Mouse (Mus musculus): ENCODE measurements around the gene Zmiz1.

Zmiz1 gene

DNA sequence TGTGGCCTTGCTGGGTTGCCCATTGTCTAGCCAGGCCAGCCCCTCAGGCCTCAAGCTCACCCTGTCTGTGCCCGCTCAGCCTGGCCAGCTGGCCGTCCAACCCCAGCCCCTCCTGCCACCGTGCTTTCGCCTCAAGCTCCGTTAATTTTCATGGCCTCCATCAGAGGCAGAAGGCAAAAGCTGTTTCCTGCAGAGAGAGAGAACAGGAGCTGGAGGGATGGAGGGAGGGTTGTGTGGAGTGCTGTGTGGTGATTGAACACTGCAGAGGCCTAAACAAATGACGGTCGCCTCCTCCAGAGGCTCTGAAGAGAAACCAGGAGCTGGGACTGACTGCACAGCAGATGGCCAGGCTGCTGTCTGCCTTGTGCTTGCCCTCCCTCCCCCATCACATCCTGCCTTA, 164.7 kb downstream of the Zmiz1 start:
- DNase-seq = peak; percentile 76

DNA sequence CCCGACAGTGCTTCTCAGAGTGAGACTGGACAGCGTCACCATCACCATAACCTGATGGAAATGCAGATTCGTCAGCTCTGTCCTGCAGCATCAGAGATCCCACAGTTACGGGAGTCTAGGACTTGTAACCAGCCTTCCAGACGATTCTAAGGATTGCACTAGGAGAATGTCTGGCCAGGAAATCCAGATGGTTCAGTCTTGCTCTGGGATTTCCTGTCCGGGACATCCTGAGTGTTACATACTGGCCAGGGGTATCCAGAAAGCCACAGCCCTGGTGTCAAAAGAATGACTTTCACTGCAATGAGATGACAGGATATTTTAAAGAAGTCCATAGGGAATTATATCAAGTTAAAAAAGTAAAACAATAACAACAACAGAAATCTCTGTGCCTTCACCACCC, 165.7 kb downstream of the Zmiz1 start:
- no peak for DNase-seq

DNA sequence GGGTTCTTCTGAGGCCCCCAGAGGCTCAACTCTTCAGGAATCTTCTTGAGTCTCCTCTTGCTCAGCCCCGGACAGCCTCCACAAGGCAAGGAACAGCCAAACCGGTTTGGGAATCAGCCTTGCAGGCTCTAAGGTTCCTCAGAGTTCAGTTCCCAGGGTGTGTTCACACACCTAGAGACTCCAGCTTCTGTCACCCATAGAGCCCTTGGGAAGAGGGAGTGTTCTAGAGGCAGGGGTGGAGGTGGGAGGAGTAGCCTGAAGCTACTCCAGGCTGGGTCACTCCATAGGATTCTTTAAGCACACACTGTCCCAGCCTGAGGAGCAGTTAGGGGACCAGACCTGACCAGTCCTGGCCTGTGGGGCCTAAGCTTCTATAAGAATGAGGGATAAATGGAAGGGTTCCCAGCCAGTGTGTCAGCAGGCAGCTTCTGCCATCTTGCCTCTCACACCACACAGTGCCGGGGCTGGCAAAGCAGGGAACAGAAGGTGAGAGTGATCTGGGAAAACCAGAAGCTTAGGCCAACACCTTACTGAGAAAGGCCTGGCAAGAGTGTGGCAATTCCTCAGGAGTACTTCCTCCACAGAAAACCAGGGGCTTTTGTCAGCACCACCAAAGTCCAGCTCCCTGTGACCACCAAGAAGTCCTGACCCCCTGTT, 168.7 kb downstream of the Zmiz1 start:
- DNase-seq = peak; percentile 85

DNA sequence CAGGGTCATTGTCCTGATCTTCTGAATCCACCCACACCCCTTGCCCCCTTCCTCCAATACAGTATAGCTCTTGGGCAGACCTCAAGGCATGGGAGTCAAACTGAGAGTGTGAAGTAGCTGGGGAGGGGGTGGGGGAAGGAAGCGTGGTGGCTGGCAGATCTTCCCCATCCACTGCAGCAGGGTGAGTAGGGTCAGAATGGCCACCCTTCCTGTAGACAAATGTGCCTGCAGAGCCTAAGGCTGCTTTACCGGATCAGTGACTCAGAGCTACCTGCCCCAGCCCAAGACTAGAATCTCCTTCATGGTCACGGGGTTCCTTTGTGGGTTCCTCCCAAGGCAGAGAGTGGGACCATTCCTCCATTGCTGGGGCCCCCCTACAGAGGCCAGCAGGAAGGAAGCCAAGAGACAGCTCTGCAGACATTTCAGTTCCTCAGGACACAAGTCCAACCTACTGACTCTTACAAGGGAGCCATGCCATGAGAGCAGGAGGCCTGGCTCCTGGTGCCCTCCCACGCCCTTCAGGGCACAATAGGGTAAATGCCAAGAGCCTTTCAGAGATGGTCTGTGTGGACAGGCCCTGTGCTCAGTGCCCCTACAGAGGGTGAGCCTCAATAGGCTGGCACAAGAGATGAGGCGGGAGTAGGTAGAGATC, 169.6 kb downstream of the Zmiz1 start:
- DNase-seq = peak; percentile 75

DNA sequence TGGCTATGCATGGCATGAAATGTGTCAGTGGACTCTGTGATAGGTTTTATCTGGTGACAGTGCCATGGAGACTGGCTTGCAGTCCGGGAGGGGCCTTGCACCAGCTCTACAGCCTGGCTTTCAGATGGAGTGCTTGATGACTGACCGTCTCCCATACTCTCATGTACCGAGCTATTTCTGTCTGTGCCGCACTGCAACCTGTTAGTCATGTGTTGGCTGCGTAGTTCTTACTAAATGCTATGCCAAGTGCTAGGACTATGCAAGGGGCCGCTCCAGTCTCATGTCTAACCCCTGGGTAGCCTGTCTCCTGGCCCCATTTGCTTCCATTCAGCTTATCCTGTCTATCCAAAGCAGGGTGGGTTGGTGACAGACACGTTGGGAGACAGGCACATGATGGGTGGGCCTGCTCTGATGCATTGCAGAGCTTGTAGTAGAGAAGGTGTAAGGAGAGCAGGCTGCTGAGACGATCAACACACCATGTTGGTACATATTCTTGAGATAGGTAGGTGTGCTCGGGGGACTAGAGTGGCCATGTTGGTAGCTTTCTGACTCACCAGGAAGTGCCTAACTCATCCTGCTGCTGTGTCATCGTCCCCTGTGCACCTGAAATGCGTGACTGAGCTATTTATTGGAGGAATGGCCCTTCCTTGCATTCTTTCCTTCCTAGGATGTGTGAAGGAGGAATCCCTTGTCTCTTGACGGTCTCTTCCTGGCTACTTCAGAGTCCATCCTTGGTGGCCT, 171.1 kb downstream of the Zmiz1 start:
- DNase-seq = no peak

DNA sequence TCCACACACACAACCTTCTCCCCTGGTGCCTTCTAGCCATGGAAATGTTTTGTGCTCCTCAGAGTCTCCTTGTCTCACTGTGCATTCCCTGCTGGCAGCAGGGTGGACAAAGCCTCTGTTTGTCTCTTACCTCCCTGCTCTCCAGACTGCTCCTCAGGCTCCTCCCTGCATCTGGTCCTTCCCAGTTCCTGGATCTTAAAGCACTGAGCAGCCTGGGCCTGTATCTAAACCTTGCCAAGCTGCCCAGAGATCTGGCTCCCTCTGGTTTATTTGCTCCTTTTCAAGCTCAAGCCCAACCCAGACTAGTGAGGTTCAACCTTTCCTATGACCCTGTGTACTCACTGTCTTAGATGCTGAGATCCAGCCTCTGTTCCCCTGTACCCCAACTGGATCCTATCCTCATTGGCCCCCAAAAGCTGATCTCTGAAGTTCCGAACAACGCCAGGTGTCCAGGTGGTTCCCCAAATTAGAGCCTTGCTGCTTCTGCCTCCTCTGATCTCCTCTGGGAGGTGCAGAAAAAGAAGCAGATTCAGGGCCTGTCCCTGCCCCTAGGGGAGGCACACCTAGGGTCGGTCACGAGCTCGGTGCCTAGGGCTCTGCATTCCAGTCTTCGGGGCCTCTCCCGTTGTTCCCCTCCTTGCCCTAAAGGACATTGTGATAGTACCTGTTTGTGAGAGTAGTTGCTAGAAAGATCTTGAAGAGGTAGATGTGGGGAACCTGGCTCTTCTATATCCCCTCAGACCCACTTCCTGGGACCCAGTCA, 171.8 kb downstream of the Zmiz1 start:
- peak; percentile 64 for DNase-seq

DNA sequence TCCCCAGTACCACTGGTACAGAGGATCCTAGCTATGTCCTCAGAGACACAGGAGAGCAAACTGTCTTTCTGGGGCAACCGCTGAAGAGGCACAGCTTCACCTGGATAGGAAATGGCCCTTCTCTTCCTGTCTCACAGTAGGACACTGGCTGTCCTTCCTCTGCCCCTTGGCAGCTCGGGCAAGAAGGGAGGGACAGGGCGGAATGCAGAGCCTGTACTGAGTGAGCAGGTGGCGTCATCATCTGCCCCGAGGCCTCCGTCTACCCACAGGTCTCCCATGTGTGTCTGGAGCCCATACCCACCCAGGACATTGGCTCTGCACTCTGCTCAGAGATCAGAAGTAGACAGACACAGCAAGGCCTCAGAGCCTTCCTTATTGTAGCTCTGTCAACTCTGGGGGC, 172.5 kb downstream of the Zmiz1 start:
- DNase-seq = peak; percentile 82

DNA sequence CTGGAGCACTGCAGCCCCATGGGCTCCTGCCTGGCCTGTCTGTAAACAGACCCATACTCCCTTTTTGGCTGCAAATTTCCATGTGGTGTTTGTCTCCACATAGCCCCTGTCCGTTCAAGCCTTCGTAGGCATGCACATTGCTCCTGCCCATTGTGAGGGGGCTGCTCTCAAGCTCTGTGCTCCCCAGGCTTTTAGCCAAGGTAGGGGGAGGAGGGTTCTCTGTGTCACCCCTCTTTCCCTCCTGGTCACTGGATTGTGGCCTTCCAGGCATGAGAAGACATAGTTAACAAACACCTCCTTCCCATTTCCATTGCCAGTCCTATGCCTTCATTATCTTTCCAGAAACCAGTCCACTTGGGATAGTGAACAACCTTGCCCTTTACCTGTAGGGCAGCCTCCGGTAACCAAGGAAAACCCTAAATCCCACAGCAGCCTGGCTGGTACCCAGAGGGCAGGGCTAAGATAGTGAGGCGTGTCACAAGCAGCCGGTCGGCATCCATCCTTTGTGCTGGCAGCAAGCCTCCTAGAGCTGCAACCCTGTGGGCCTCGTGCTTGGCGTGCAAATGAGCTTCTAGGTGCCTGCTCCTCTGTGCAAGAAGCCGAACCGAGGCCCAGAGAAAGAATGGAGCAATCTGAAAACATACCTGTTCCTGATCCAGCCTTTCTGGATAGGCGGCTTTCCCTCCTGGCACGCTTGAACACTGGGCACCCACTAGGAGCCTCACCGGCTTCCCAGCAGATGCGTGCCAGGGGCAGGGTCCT, 174.7 kb downstream of the Zmiz1 start:
- DNase-seq = peak; percentile 77

DNA sequence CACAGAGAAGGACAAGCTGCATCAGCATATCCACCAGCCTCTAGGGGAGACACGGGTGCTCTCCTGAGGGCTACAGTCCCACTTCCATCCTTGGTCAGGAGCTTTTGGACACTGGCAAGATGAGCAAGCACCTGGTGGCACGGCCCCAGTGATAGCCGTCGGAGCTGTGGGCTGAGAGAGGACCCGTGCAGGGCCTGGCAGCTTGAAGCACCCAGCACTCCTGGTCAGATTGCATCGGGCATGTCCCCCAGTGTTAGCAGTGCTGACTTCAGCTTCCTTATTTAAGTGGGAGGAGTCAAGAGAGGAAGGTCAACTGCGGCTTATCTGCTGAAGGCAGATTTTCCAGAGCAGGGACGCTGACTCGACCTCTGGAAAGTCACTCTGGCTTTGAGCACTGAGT, 175.3 kb downstream of the Zmiz1 start:
- peak; percentile 61 for DNase-seq

DNA sequence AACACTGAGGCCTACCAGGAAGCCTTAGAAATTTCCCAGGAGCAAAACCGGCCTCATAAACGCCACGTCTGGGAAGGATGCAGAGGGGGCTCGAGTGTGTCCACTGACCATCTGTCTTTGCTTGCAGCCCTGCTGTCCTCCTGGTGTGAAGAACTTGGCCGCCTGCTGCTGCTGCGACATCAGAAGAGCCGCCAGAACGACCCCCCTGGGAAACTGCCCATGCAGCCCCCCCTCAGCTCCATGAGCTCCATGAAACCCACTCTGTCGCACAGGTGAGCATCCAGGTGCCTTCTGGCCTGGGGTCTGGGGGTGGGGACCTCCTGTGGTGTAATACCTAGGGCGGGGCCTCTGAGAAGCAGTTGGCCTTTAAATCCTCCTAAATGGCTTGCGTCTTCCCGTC, 176.8 kb downstream of the Zmiz1 start:
- DNase-seq = peak; percentile 66

DNA sequence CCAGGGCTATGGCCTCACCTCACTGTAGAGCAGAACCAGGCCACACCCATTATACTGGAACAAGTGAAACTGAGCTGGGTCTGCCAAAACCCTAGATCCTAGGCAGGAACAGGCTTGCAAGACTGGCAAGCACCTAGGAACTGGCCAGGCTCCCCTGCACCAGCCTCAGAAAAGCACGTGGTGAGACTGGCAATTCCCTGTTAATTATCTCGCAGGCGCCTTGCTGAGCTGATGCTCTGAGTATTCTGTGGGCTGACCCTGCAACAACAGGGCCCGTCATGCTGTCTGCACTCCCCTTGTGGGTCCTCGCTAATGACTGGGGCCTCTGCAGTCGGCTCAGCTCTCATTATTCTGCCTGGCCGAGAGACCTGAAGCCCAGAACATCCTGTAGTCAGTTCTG, 177.3 kb downstream of the Zmiz1 start:
- peak; percentile 88 for DNase-seq

DNA sequence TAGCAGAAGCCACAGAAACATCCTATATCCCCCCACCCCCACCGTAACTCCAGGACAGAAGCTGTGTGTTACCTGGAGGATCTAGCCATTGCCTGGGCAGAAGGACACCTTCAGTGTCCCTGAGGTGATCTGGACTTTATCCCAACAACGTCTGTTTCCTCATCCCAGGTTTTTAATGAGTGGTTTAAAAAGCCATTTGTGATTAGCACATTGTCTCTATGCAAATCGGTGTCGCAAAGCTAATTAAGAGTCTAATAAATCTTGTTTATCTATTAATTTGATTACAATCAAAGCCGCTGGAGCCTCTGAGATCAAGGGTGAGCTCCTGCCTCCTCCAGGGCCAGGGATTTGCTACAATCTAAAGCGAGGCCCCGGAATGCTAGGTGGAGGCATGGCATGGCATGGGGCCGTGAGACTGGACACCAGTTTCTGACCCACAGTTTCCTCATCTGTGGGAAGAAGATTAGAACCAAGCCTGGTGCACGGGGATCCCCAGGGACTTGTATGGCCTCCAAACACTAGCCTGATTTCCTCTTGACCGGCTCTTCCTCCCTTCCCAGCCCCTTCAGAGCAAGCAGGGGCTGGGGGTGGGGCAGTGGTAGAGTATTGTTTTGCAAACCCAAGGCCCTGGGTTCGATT, 180.3 kb downstream of the Zmiz1 start:
- DNase-seq = no peak

DNA sequence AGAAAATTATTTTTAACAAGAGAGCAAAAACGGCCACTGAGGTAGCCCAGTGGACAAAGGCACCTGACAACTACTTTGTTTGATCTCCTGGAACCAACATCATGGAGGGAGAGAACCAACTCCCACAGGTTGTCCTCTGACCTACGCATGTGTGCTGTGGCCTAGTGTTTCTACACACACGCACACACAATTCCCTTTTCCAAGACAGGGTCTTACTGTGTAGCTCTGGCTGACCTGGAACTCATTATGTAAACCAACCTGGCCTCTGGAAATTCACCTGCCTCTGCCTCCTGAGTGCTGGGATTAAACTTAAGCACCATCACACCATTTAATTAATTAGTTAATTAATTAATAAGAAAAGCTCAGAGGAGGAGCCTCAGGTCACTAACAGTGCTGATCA, 181.0 kb downstream of the Zmiz1 start:
- DNase-seq = no peak

DNA sequence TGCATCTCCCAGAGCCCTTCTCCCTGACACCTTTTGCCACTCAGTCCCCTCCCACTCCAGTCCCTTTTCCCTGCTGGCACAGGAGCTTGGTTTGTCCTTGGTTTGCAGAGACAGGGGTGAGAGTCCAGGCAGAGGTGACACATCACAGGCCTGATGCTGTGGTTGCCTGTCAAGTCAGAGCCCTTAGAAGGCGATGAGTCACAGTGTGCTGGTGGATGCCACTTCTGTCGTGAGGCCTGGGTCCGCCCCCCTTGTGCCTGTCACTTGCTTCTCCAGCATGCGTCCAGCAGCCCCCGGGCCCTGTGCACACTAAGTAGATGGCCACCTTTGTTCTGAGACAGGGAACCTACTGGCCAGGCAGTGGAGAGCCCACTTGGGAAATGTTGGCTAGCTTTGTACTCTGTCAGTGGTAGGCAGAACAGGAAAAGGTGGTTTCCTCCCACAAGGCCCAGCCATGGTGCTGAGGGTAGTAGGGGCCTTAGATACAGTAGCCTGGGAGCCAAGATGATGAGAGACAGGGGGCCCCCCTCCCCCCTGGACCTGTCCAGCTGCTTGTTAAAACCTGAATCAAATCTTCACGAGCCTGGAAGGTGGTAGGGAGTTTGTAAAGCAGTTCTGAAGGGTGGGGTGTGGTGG, 181.6 kb downstream of the Zmiz1 start:
- DNase-seq = no peak

DNA sequence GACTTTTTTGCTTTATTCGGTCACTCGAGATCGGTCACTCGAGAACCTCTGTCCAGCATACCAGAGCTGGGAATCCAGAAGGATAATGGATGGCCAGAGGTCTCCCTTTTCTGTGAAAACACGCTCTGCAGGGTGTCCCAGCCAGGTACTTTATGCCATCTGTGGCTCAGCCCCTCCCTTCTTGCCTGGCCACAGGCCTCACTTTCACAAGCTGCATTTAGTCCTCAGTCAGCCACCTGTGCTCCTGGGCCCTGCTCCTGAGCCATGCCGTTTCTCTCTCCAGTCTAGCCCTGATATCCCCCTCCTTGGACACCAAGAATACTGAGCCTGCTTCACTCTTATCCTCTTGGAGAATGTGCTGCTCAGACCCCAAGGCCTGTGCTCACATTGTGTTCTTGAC, 182.1 kb downstream of the Zmiz1 start:
- peak; percentile 63 for DNase-seq

DNA sequence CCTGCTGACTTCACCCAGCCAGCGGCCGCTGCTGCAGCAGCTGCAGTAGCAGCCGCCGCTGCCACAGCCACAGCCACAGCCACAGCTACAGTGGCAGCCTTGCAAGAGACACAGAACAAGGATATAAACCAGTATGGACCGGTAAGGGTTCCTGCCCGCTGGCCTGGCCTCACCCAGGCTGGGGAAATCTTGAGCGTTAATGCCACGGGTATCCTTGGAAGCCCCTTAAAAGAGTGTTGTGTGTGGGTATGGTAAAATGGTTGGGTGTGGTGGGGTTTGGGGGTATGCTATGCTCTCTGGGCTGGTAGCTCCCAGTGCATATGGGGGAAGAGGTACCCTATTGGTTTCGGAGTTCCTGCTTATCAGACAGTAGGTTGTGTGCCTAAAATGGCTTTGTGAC, 186.7 kb downstream of the Zmiz1 start:
- no peak for DNase-seq

DNA sequence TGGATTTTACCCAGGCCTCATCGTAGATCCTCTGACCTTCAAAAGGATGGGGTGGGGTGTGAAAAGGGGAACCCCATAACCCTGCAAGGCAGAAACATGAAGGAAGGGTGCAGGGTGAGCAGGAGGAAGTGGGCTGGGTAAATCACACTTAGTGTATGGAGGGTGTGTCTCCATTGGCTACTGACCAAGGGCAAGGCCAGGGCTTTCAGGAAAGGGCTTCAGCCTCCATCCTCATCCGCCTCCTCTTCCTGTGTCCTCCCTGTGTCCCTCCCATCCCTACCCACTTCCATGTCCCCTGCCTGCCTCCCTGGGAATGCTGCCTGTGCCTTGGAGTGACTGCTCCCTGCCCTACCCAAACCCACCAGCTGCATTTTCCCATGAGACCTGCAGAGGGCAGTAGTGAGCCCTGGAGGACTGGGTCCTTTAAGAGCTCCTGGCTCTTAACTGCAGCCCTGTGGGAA, 187.2 kb downstream of the Zmiz1 start:
- DNase-seq = peak; percentile 75

DNA sequence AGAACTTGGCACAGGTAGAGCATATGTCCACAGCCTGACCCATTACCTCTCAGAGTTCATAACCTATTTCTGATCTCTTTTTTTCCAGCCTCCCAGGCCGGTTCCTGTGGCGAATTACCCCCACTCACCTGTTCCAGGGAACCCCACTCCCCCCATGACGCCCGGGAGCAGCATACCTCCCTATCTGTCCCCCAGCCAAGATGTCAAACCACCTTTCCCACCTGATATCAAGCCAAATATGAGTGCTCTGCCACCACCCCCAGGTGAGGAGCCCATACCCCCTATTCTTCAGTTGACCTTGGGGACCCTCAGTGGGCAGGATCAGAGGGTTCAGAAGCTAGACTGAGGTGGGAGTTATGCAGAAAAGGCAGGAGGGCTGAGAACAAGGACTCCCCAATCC, 192.1 kb downstream of the Zmiz1 start:
- no peak for DNase-seq

DNA sequence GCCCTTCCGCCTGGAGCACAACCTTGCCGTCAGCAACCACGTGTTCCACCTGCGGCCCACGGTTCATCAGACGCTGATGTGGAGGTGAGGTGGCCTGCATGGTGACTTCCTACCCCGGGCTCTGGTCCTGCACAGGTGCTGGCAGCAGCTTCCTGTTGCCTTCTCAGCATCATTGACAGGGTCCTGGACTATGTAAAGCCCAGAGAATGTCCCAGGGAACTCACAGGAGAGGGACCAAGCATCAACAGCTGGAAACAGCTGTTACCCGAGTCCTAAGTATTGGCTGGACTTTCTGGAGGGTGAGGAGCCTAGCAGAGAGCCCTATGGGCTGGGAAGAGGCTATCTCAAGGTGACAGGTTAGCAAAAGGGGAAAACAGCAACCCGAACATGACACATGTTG, 192.9 kb downstream of the Zmiz1 start:
- DNase-seq = no peak

DNA sequence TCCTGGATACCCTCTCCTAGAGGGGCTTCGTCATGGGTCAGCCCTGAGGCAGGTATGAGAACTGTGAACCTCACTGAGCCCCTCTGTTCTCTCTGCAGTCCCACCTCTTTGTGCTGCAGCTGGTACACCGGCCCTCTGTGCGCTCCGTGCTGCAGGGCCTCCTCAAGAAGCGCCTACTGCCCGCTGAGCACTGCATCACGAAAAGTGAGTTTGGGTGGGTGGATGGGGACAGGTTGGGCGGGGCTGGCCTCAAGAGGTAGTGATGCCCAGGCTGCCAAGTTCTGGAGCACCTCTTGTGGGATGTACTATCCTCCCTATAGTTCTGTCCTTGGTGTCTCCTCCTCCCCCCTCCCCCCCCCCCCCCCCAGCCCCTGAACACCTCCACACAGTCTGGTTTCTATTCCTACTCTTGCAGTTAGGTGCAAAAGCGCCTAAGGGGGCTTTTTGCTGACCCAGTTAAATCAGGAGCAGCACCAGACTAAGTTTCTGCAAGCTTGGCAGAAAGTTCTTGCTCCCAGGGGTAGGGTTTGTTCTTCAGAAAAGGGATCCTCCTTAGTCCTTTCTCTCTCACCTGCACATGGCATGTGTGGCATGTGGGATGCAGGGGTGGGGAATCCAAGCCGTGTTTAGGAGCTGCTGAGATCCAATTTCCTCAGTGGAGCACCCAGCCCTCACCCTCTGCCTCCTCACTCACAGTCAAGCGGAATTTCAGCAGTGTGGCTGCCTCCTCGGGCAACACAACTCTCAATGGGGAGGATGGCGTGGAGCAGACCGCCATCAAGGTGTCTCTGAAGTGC, 195.6 kb downstream of the Zmiz1 start:
- DNase-seq = peak; percentile 26

DNA sequence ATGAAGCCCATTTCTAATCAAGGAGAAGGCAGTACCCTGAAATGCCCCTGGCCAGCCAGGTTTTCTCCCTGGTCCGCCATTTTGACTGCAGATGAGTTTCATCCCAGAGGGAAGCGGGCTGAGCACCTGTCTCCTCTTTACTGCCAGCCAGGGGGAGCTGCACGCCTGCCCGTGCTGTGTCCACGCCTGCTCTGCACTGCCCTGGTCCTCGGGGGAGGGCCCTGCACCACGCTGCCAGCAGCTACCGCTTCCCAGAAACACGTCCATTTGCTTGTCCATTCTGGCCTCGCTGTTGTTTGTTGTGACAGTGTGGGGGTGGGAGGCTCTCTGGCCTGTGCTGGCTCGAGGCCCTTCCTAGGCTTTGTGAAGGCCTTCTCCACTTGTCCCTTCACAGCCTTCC, 201.7 kb downstream of the Zmiz1 start:
- peak; percentile 72 for DNase-seq

Measured in cerebellum, adult 9-11 months (tissue).